Mouse (Mus musculus) left cerebral cortex, adult 9 months (tissue): ENCODE measurements around the gene Gna15.

Source experiments
- DNase-seq, 2 experiments: peaks; one replicate each; pipeline ENCODE4 v3.0.0; 2022; ENCODE audit warnings: low spot score in 2 of 2

The Gna15 gene

GRCm38 (mm10) chr10:81495616-81496263, 28.3 kb downstream of the Gna15 start:
- DNase-seq: peak in 1 of 2 experiments; percentile 59

GRCm38 (mm10) chr10:81495151-81495550, 28.9 kb downstream of the Gna15 start:
- no peak for DNase-seq

GRCm38 (mm10) chr10:81494260-81495041, 29.6 kb downstream of the Gna15 start:
- DNase-seq: no peak

- no peak for DNase-seq
These were observed 30.3 kb downstream of the Gna15 start for GRCm38 (mm10) chr10:81493601-81494220.

GRCm38 (mm10) chr10:81492606-81493240, 31.3 kb downstream of the Gna15 start:
- no peak for DNase-seq

- DNase-seq: no peak
These were observed 33.0 kb downstream of the Gna15 start for GRCm38 (mm10) chr10:81491018-81491417.

GRCm38 (mm10) chr10:81489941-81490340, 34.1 kb downstream of the Gna15 start:
- DNase-seq: no peak

- DNase-seq: no peak
These were observed 35.9 kb downstream of the Gna15 start for GRCm38 (mm10) chr10:81488081-81488480.

GRCm38 (mm10) chr10:81486496-81486895, 37.5 kb downstream of the Gna15 start:
- no peak for DNase-seq

- no peak for DNase-seq
These were observed 38.5 kb downstream of the Gna15 start for GRCm38 (mm10) chr10:81485479-81486018.

- no peak for DNase-seq
These were observed 39.0 kb downstream of the Gna15 start for GRCm38 (mm10) chr10:81485060-81485449.

GRCm38 (mm10) chr10:81484441-81485059, 39.5 kb downstream of the Gna15 start:
- DNase-seq: peak in 1 of 2 experiments; percentile 56

GRCm38 (mm10) chr10:81483983-81484382, 40.0 kb downstream of the Gna15 start:
- no peak for DNase-seq

- peak in 1 of 2 experiments; percentile 62 for DNase-seq
These were observed 41.5 kb downstream of the Gna15 start, which contains the start of gene Celf5 for GRCm38 (mm10) chr10:81482533-81482889. Gene Celf5 (minus strand): TSS chr10:81482709.

- DNase-seq: no peak
These were observed 42.2 kb downstream of the Gna15 start for GRCm38 (mm10) chr10:81481605-81482532.

- no peak for DNase-seq
These were observed 49.6 kb downstream of the Gna15 start for GRCm38 (mm10) chr10:81474461-81474860.

- DNase-seq: peak; percentile 88 to 92
These were observed 51.0 kb downstream of the Gna15 start for GRCm38 (mm10) chr10:81473003-81473451.

- no peak for DNase-seq
These were observed 51.5 kb downstream of the Gna15 start for GRCm38 (mm10) chr10:81472403-81473002.

- DNase-seq: peak in 1 of 2 experiments; percentile 55
These were observed 53.6 kb downstream of the Gna15 start for GRCm38 (mm10) chr10:81470454-81470853.

GRCm38 (mm10) chr10:81469253-81469652, 54.8 kb downstream of the Gna15 start:
- peak; percentile 80 to 86 for DNase-seq
